Mouse (Mus musculus): ENCODE measurements around the gene Loxl3. TPM values are rescaled to one million over a fixed set of nuclear protein-coding genes. Genes with fewer than 3 reads are reported as not detected.
A peak's percentile ranks its signal among the peaks of the same experiment; 100 is the strongest.

Gene Loxl3
- polyA plus RNA-seq, 1 experiment from 2014 or later: 12.8 TPM

GRCm38 (mm10) chr6:83086121-83087035 lies 52.4 kb downstream of the Loxl3 start, which contains the start of gene Lbx2:
Gene Lbx2 (plus strand): TSS chr6:83086367.
- Histone ChIP-seq H3K4me1 (peaks cover 62% of the 10 kb centered on the region), H3K4me3 (peak within 1 kb of the TSS; percentile 43), H3K27me3 (ENCODE audit: low read depth, poor library complexity, severe bottlenecking) (peaks cover 94% of the 10 kb centered on the region), H3K36me3 (peaks cover 15% of the 10 kb centered on the region), H3K27ac (0 out of 2 replicates have a peak within 1 kb of the TSS, but pooled peaks have one; percentile 17), H3K9me3 (replicated peaks) (no peaks in the 10 kb centered on the region)
- WGBS: 2% methylated on average over 42 of the region's 42 CpGs
- peak; percentile 65 for DNase-seq (ENCODE audit: low spot score)

- no peaks in the 10 kb centered on the region for H3K9me3 ChIP-seq (replicated peaks)
- peaks cover 92% of the 10 kb centered on the region for H3K27me3 ChIP-seq (ENCODE audit: low read depth, poor library complexity, severe bottlenecking)
- 2% methylated on average over 47 of the region's 47 CpGs for WGBS
- peak overlapping the region; percentile 43 for H3K4me3 ChIP-seq
- H3K27ac ChIP-seq: 0 out of 2 replicates have a peak overlapping the region, but pooled peaks have one; percentile 17
- H3K36me3 ChIP-seq: peaks cover 5% of the 10 kb centered on the region
- peak; percentile 66 for DNase-seq (ENCODE audit: low spot score)
- H3K4me1 ChIP-seq: peaks cover 60% of the 10 kb centered on the region
These were observed 53.4 kb downstream of the Loxl3 start for GRCm38 (mm10) chr6:83087205-83087925.

- no peaks in the 10 kb centered on the region for H3K36me3 ChIP-seq
- H3K4me3 ChIP-seq: peak overlapping the region; percentile 43
- H3K9me3 ChIP-seq (replicated peaks): no peaks in the 10 kb centered on the region
- peaks cover 56% of the 10 kb centered on the region for H3K4me1 ChIP-seq
- WGBS: 9% methylated on average over 9 of the region's 9 CpGs
- H3K27ac ChIP-seq: no peak overlapping the region
- H3K27me3 ChIP-seq (ENCODE audit: low read depth, poor library complexity, severe bottlenecking): peaks cover 87% of the 10 kb centered on the region
- DNase-seq (ENCODE audit: low spot score): no peak
These were observed 53.9 kb downstream of the Loxl3 start for GRCm38 (mm10) chr6:83087926-83088260.

- WGBS: 45% methylated on average over 6 of the region's 6 CpGs
- H3K9me3 ChIP-seq (replicated peaks): no peaks in the 10 kb centered on the region
- H3K4me1 ChIP-seq: peaks cover 15% of the 10 kb centered on the region
- no peak overlapping the region for H3K27ac ChIP-seq
- H3K4me3 ChIP-seq: no peak overlapping the region
- no peak for DNase-seq (ENCODE audit: low spot score)
- H3K36me3 ChIP-seq: no peaks in the 10 kb centered on the region
- H3K27me3 ChIP-seq (ENCODE audit: low read depth, poor library complexity, severe bottlenecking): peaks cover 49% of the 10 kb centered on the region
These were observed 58.6 kb downstream of the Loxl3 start for GRCm38 (mm10) chr6:83092416-83093127.

- Histone ChIP-seq H3K27me3 (ENCODE audit: low read depth, poor library complexity, severe bottlenecking) (peaks cover 17% of the 10 kb centered on the region; the same call in 1 of the 2 replicates), H3K27ac (no peak overlapping the region), H3K9me3 (replicated peaks) (no peaks in the 10 kb centered on the region), H3K36me3 (no peaks in the 10 kb centered on the region), H3K4me1 (peaks cover 16% of the 10 kb centered on the region), H3K4me3 (no peak overlapping the region)
- no peak for DNase-seq (ENCODE audit: low spot score)
- WGBS: 45% methylated on average over 6 of the region's 6 CpGs
These were observed 62.0 kb downstream of the Loxl3 start for GRCm38 (mm10) chr6:83095968-83096367.

GRCm38 (mm10) chr6:83098411-83098810 lies 64.4 kb downstream of the Loxl3 start:
- peaks cover 18% of the 10 kb centered on the region for H3K27me3 ChIP-seq (ENCODE audit: low read depth, poor library complexity, severe bottlenecking)
- no peak for DNase-seq (ENCODE audit: low spot score)
- no peaks in the 10 kb centered on the region for H3K36me3 ChIP-seq
- H3K4me1 ChIP-seq: peaks cover 39% of the 10 kb centered on the region
- no peaks in the 10 kb centered on the region for H3K9me3 ChIP-seq (replicated peaks)
- WGBS: 71% methylated on average over 2 of the region's 2 CpGs
- H3K27ac ChIP-seq: no peak overlapping the region
- H3K4me3 ChIP-seq: no peak overlapping the region

GRCm38 (mm10) chr6:83101316-83101687 lies 67.3 kb downstream of the Loxl3 start, which contains the start of the genes Ccdc142 and Gm42688:
Gene Ccdc142 (plus strand): TSS chr6:83101601.
Gene Gm42688 (plus strand): TSS chr6:83101617.
- H3K9me3 ChIP-seq (replicated peaks): no peaks in the 10 kb centered on the region
- 0% methylated on average over 25 of the region's 25 CpGs for WGBS
- H3K4me3 ChIP-seq: peak within 1 kb of the TSS; percentile 76
- peaks cover 36% of the 10 kb centered on the region for H3K4me1 ChIP-seq
- no peak for DNase-seq (ENCODE audit: low spot score)
- H3K27ac ChIP-seq: peak within 1 kb of the TSS; percentile 89
- peaks cover 11% of the 10 kb centered on the region for H3K27me3 ChIP-seq (ENCODE audit: low read depth, poor library complexity, severe bottlenecking)
- peaks cover 7% of the 10 kb centered on the region; the same call in 1 of the 2 replicates for H3K36me3 ChIP-seq

GRCm38 (mm10) chr6:83101688-83102556 lies 67.9 kb downstream of the Loxl3 start:
- peaks cover 36% of the 10 kb centered on the region for H3K4me1 ChIP-seq
- H3K27ac ChIP-seq: peak overlapping the region; percentile 89
- peak overlapping the region; percentile 76 for H3K4me3 ChIP-seq
- peak; percentile 83 for DNase-seq (ENCODE audit: low spot score)
- WGBS: under 1% methylated on average over 67 of the region's 74 CpGs
- H3K27me3 ChIP-seq (ENCODE audit: low read depth, poor library complexity, severe bottlenecking): peaks cover 11% of the 10 kb centered on the region
- H3K9me3 ChIP-seq (replicated peaks): no peaks in the 10 kb centered on the region
- H3K36me3 ChIP-seq: peaks cover 7% of the 10 kb centered on the region; the same call in 1 of the 2 replicates

MicroRNA genes within 50 kb of the gene (microRNA counts, 519-probe panel; counts per million panel counts)
- microRNA mmu-miR-3470a+mmu-miR-3470b: 684 counts per million, percentile 72 among the panel's probes with 10 or more counts

Small RNA genes lying within 50 kb of the gene (microRNA-seq; reads per million reads assigned to microRNA genes)
- not detected for gene Mir3470a
- gene Mir7040: not detected

Other genes starting within 250 kb of the Loxl3 start
- gene Sema4f, start 94.4 kb upstream of the Loxl3 start, polyA plus RNA-seq (2016; fragmentation: Nextera tagmentation; extraction: Ambion mirVana): 0.83 and 1.9 TPM in 2 replicates
- gene M1ap, start 87.3 kb upstream of the Loxl3 start, polyA plus RNA-seq (2016; fragmentation: Nextera tagmentation; extraction: Ambion mirVana): 0.19 and 0.33 TPM in 2 replicates
- gene Dok1, start 702 bp upstream of the Loxl3 start, polyA plus RNA-seq (2016; fragmentation: Nextera tagmentation; extraction: Ambion mirVana): 9.8 and 14.9 TPM in 2 replicates
- 167 and 169 TPM in 2 replicates for gene Aup1, start 20.3 kb downstream of the Loxl3 start, polyA plus RNA-seq (2016; fragmentation: Nextera tagmentation; extraction: Ambion mirVana)
- gene Htra2, start 21.1 kb downstream of the Loxl3 start, polyA plus RNA-seq (2016; fragmentation: Nextera tagmentation; extraction: Ambion mirVana): 76.2 and 82.6 TPM in 2 replicates
- 1.4 and 1.5 TPM in 2 replicates for gene Dqx1, start 23.7 kb downstream of the Loxl3 start, polyA plus RNA-seq (2016; fragmentation: Nextera tagmentation; extraction: Ambion mirVana)
- 0.16 TPM in 1 of 2 replicates, not detected in the other for gene Tlx2, start 36.1 kb downstream of the Loxl3 start, polyA plus RNA-seq (2016; fragmentation: Nextera tagmentation; extraction: Ambion mirVana)
- gene Pcgf1, start 43.7 kb downstream of the Loxl3 start, polyA plus RNA-seq (2016; fragmentation: Nextera tagmentation; extraction: Ambion mirVana): 46.5 and 46.9 TPM in 2 replicates
- gene Lbx2, start 52.2 kb downstream of the Loxl3 start, polyA plus RNA-seq (2016; fragmentation: Nextera tagmentation; extraction: Ambion mirVana): 0.82 and 1.5 TPM in 2 replicates
- gene Ccdc142, start 67.4 kb downstream of the Loxl3 start, polyA plus RNA-seq (2016; fragmentation: Nextera tagmentation; extraction: Ambion mirVana): 1.7 and 3.8 TPM in 2 replicates
- 2.1 and 2.8 TPM in 2 replicates for gene Gm42688, start 67.4 kb downstream of the Loxl3 start, polyA plus RNA-seq (2016; fragmentation: Nextera tagmentation; extraction: Ambion mirVana)
- 150 and 163 TPM in 2 replicates for gene Mrpl53, start 74.9 kb downstream of the Loxl3 start, polyA plus RNA-seq (2016; fragmentation: Nextera tagmentation; extraction: Ambion mirVana)
- gene Mogs, start 81.3 kb downstream of the Loxl3 start, polyA plus RNA-seq (2016; fragmentation: Nextera tagmentation; extraction: Ambion mirVana): 45.3 and 53.8 TPM in 2 replicates
- gene Wbp1, start 87.4 kb downstream of the Loxl3 start, polyA plus RNA-seq (2016; fragmentation: Nextera tagmentation; extraction: Ambion mirVana): 136 and 188 TPM in 2 replicates
- gene Ino80b, start 91.3 kb downstream of the Loxl3 start, polyA plus RNA-seq (2016; fragmentation: Nextera tagmentation; extraction: Ambion mirVana): 17.4 and 17.8 TPM in 2 replicates
- gene Rtkn, start 101.3 kb downstream of the Loxl3 start, polyA plus RNA-seq (2016; fragmentation: Nextera tagmentation; extraction: Ambion mirVana): 34.2 and 51.8 TPM in 2 replicates
- gene Wdr54, start 122.2 kb downstream of the Loxl3 start, polyA plus RNA-seq (2016; fragmentation: Nextera tagmentation; extraction: Ambion mirVana): 10.9 and 13.7 TPM in 2 replicates
- 0.80 and 1.6 TPM in 2 replicates for gene 1700003E16Rik, start 122.2 kb downstream of the Loxl3 start, polyA plus RNA-seq (2016; fragmentation: Nextera tagmentation; extraction: Ambion mirVana)
- 96.4 and 108 TPM in 2 replicates for gene Dctn1, start 131.7 kb downstream of the Loxl3 start, polyA plus RNA-seq (2016; fragmentation: Nextera tagmentation; extraction: Ambion mirVana)
- gene Slc4a5, start 185.7 kb downstream of the Loxl3 start, polyA plus RNA-seq (2016; fragmentation: Nextera tagmentation; extraction: Ambion mirVana): 0.23 and 0.25 TPM in 2 replicates